Mouse (Mus musculus) mouse embryonic stem cell (cell line): ENCODE data around the gene Usp4.

Experiments used
- in situ Hi-C, 2 experiments: fragments of 300-500 bp; cut with MboI; formaldehyde crosslinking; loops; 1 replicate in 1 of 2; 3 replicates in 1 of 2; pipeline ENCODE4 v1.14.3; 2019 to 2020; ENCODE audit warnings: low sequenced_read_pairs in 2 of 2, low pct_unique_long_range_greater_than_20kb in 1 of 2, mixed read lengths in 1 of 2; ENCODE audit not compliant: unreplicated experiment in 1 of 2

Gene Usp4

GRCm38 (mm10) chr9:108340258-108341138, 7.2 kb upstream of the Usp4 start:
- in situ Hi-C loops, result no loop called here

GRCm38 (mm10) chr9:108341139-108341475, 6.5 kb upstream of the Usp4 start:
- in situ Hi-C loops, result no loop called here

- in situ Hi-C loops, result no loop called here
Measured at GRCm38 (mm10) chr9:108341801-108342200, 5.9 kb upstream of the Usp4 start.

- in situ Hi-C loops, result no loop called here
Measured at GRCm38 (mm10) chr9:108342301-108342831, 5.3 kb upstream of the Usp4 start.

- in situ Hi-C loops, result no loop called here
Measured at GRCm38 (mm10) chr9:108343331-108343730, 4.3 kb upstream of the Usp4 start.

- in situ Hi-C loops, result no loop called here
Measured at GRCm38 (mm10) chr9:108343835-108344234, 3.8 kb upstream of the Usp4 start.

GRCm38 (mm10) chr9:108344471-108344870, 3.2 kb upstream of the Usp4 start:
- in situ Hi-C loops, result no loop called here

- in situ Hi-C loops, result no loop called here
Measured at GRCm38 (mm10) chr9:108347024-108347423, 629 bp upstream of the Usp4 start.

- in situ Hi-C loops, result no loop called here
Measured at GRCm38 (mm10) chr9:108348290-108348680, 632 bp downstream of the Usp4 start.

GRCm38 (mm10) chr9:108349727-108350126, 2.1 kb downstream of the Usp4 start:
- in situ Hi-C loops, result no loop called here

GRCm38 (mm10) chr9:108378234-108378633, 30.6 kb downstream of the Usp4 start:
- in situ Hi-C loops, result no loop called here

GRCm38 (mm10) chr9:108378736-108379135, 31.1 kb downstream of the Usp4 start:
- in situ Hi-C loops, result no loop called here

GRCm38 (mm10) chr9:108379294-108379693, 31.6 kb downstream of the Usp4 start:
- in situ Hi-C loops, result no loop called here

GRCm38 (mm10) chr9:108381382-108381781, 33.7 kb downstream of the Usp4 start:
- in situ Hi-C loops, result no loop called here

GRCm38 (mm10) chr9:108385006-108385405, 37.4 kb downstream of the Usp4 start:
- in situ Hi-C loops, result no loop called here

GRCm38 (mm10) chr9:108386816-108387215, 39.2 kb downstream of the Usp4 start:
- in situ Hi-C loops, result no loop called here

GRCm38 (mm10) chr9:108388601-108389000, 40.9 kb downstream of the Usp4 start:
- in situ Hi-C loops, result no loop called here

- in situ Hi-C loops, result no loop called here
Measured at GRCm38 (mm10) chr9:108389220-108389619, 41.6 kb downstream of the Usp4 start.

GRCm38 (mm10) chr9:108392676-108393075, 45.0 kb downstream of the Usp4 start, which contains the start of gene 1700102P08Rik:
Gene 1700102P08Rik, plus strand, starts transcription at chr9:108392805.
- in situ Hi-C loops, result no loop called here

GRCm38 (mm10) chr9:108394191-108394590, 46.5 kb downstream of the Usp4 start:
- in situ Hi-C loops, result no loop called here
